Comparison of ENCODE assay signal across 8 mouse cellular contexts in the genomic region with DNA sequence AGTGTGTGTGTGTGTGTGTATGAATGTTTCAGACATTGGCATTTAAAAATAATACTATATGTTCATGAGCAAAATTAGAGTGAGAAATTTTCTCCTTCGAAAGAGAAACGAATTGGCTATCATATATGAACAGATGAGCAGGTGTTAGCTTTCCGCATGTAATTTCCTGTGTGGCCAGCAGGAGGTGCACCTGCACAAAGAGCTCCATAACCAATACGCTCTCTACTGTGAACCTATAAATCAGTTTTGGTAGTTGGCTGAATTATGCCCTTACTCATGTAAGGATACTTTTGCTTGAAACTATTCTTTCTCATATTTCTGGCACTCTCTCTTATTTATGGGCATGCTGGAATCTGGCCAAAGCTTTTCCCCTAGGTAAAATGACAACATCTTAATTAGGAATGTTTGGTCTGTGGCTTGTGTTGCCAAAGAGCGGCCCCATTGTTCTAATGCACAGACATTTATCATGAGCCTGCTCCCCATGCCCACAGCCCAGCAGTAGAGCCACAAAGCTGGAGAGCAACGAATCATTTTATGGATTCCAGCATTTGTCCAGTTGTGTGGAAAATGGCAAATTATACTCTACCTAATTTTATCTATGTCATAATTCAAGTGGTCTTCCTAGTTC.
DNase-seq lines count a peak whose midpoint lies in the region; ATAC-seq and TF ChIP-seq lines count a peak whose summit lies in the region.

No protein-coding gene starts in this region.

- H3K27ac ChIP-seq in forebrain, postnatal 0 days (ENCODE audit: low read depth, low read length): no peak overlapping the region
- H3K27ac ChIP-seq in midbrain, embryonic 14.5 days (replicated peaks; ENCODE audit: low read depth, low read length): no peak overlapping the region

- no peaks in the 10 kb centered on the region for H3K36me3 ChIP-seq in forebrain, postnatal 0 days (ENCODE audit: insufficient read depth)
- no peaks in the 10 kb centered on the region for H3K36me3 ChIP-seq in midbrain, embryonic 14.5 days (ENCODE audit: control insufficient read depth, insufficient read depth, low read length)

- H3K4me1 ChIP-seq in forebrain, postnatal 0 days (ENCODE audit: insufficient read depth): no peaks in the 10 kb centered on the region
- H3K4me1 ChIP-seq in midbrain, embryonic 14.5 days (ENCODE audit: control insufficient read depth, insufficient read depth, low read length): no peaks in the 10 kb centered on the region

- no peak for ATAC-seq in forebrain, postnatal 0 days
- no peak for ATAC-seq in midbrain, embryonic 14.5 days (ENCODE audit: low FRiP score, low TSS enrichment)

- H3K9me3 ChIP-seq in forebrain, postnatal 0 days (ENCODE audit: low read length): no peaks in the 10 kb centered on the region
- no peaks in the 10 kb centered on the region for H3K9me3 ChIP-seq in midbrain, embryonic 14.5 days (ENCODE audit: control insufficient read depth, low read length)

- no peak overlapping the region for H3K9ac ChIP-seq in forebrain, postnatal 0 days
- H3K9ac ChIP-seq in midbrain, embryonic 14.5 days (replicated peaks; ENCODE audit: low read length): no peak overlapping the region

- WGBS in forebrain, postnatal 0 days: 47% methylated on average over 6 of the region's 6 CpGs
- 57% methylated on average over 6 of the region's 6 CpGs for WGBS in midbrain, embryonic 14.5 days

- peak; percentile 3 for DNase-seq in gastrocnemius, postnatal 10 days
- DNase-seq in gastrocnemius, postnatal 14 days: no peak
- DNase-seq in CD4-positive, CD25-positive, alpha-beta regulatory T cell, adult 2 months (ENCODE audit: low read depth, low spot score): peak; percentile 81
- peak; percentile 3 to 8 for DNase-seq in adrenal gland, postnatal 4 days (ENCODE audit: low spot score in 2 of 2)
- DNase-seq in forebrain, postnatal 0 days: peak; percentile 59
- DNase-seq in left cerebral cortex, adult 11 months (ENCODE audit: low spot score): peak; percentile 21
- DNase-seq in midbrain, embryonic 14.5 days: peak; percentile 68
- DNase-seq in thymus, adult 18-20 months: peak; percentile 3 to 4

- no peak overlapping the region for H3K4me3 ChIP-seq in forebrain, postnatal 0 days (ENCODE audit: low read depth, low read length)
- H3K4me3 ChIP-seq in midbrain, embryonic 14.5 days (replicated peaks; ENCODE audit: low read depth, low read length): no peak overlapping the region

- no peaks in the 10 kb centered on the region for H3K27me3 ChIP-seq in forebrain, postnatal 0 days (ENCODE audit: insufficient read depth, low read length)
- no peaks in the 10 kb centered on the region for H3K27me3 ChIP-seq in midbrain, embryonic 14.5 days (ENCODE audit: control insufficient read depth, insufficient read depth, low read length)

- TF ChIP-seq CTCF in forebrain, postnatal 0 days (IDR thresholded peaks at IDR 0.05; ENCODE audit: low read depth): peak; percentile 64

- H3K4me2 ChIP-seq in forebrain, postnatal 0 days (ENCODE audit: low read depth): no peak overlapping the region
- H3K4me2 ChIP-seq in midbrain, embryonic 14.5 days (ENCODE audit: low read length): no peak overlapping the region

- intact Hi-C loops in gastrocnemius, postnatal 14 days (cut with DNase I; ENCODE audit: low total_unique reads): no loop called here
